ENCODE assay signal across 13 mouse cellular contexts in genomic region chr2:126551896-126552295, GRCm38 (mm10). TPM values are rescaled to one million over a fixed set of nuclear protein-coding genes. Genes with fewer than 3 reads are reported as not detected.
A peak's percentile ranks its signal among the peaks of the same experiment; 100 is the strongest.
DNase-seq lines count a peak whose midpoint lies in the region; ATAC-seq and TF ChIP-seq lines count a peak whose summit lies in the region.
"Had no signal": no experiment of that assay in that cellular context is flagged by ENCODE, and none has a peak within 500 bp of the region (broad histone marks: within the 10 kb centered on the region; RNA-seq: fewer than 3 reads in every experiment).

No protein-coding gene starts in this region.

- no peaks in the 10 kb centered on the region for H3K9me3 ChIP-seq in forebrain, embryonic 13.5 days (replicated peaks)
- no peaks in the 10 kb centered on the region for H3K9me3 ChIP-seq in forebrain, embryonic 16.5 days (ENCODE audit: control insufficient read depth, low read length)
- H3K9me3 ChIP-seq in liver, embryonic 13.5 days (replicated peaks) = no peaks in the 10 kb centered on the region
- no peaks in the 10 kb centered on the region for H3K9me3 ChIP-seq in hindbrain, postnatal 0 days (ENCODE audit: low read length)
- no peaks in the 10 kb centered on the region for H3K9me3 ChIP-seq in midbrain, postnatal 0 days (ENCODE audit: low read length)
- H3K9me3 ChIP-seq: limb, embryonic 13.5 days had no signal

- no peak for TF ChIP-seq CTCF in hindbrain, postnatal 0 days (IDR thresholded peaks at IDR 0.05; ENCODE audit: low read depth)
- TF ChIP-seq CTCF in midbrain, postnatal 0 days (IDR thresholded peaks at IDR 0.05) = no peak

- no peak for ATAC-seq in forebrain, embryonic 13.5 days
- ATAC-seq in forebrain, embryonic 16.5 days = no peak
- no peak for ATAC-seq in liver, embryonic 13.5 days (ENCODE audit: low read depth)
- ATAC-seq in hindbrain, postnatal 0 days = no peak
- ATAC-seq in midbrain, postnatal 0 days (ENCODE audit: low FRiP score) = no peak
- no peak for ATAC-seq in frontal cortex, adult (ENCODE audit: low TSS enrichment)

- H3K4me2 ChIP-seq in forebrain, embryonic 13.5 days = peak overlapping the region; percentile 99; the same call in 1 of the 2 replicates
- no peak overlapping the region for H3K4me2 ChIP-seq in forebrain, embryonic 16.5 days (ENCODE audit: low read length)
- no peak overlapping the region for H3K4me2 ChIP-seq in liver, embryonic 13.5 days
- H3K4me2 ChIP-seq in hindbrain, postnatal 0 days (ENCODE audit: low read depth, low read length) = peak overlapping the region; percentile 97; the same call in 1 of the 2 replicates
- peak overlapping the region; percentile 95 for H3K4me2 ChIP-seq in midbrain, postnatal 0 days (ENCODE audit: low read depth, low read length, poor library complexity, severe bottlenecking)

- no peak overlapping the region for H3K27ac ChIP-seq in forebrain, embryonic 13.5 days
- H3K27ac ChIP-seq in forebrain, embryonic 16.5 days (ENCODE audit: low read length) = no peak overlapping the region
- peak overlapping the region; percentile 23; the same call in 1 of the 2 replicates for H3K27ac ChIP-seq in liver, embryonic 13.5 days
- no peak overlapping the region for H3K27ac ChIP-seq in hindbrain, postnatal 0 days
- no peak overlapping the region for H3K27ac ChIP-seq in midbrain, postnatal 0 days (ENCODE audit: low read depth, low read length)
- H3K27ac ChIP-seq: limb, embryonic 13.5 days had no signal

- peaks cover 49% of the 10 kb centered on the region for H3K27me3 ChIP-seq in forebrain, embryonic 13.5 days
- H3K27me3 ChIP-seq in forebrain, embryonic 16.5 days (replicated peaks; ENCODE audit: control insufficient read depth, insufficient read depth, low read length) = peaks cover 29% of the 10 kb centered on the region
- H3K27me3 ChIP-seq in liver, embryonic 13.5 days = peaks cover 54% of the 10 kb centered on the region
- peaks cover 10% of the 10 kb centered on the region for H3K27me3 ChIP-seq in hindbrain, postnatal 0 days (ENCODE audit: insufficient read depth, low read length)
- peaks cover 3% of the 10 kb centered on the region; the same call in 1 of the 2 replicates for H3K27me3 ChIP-seq in midbrain, postnatal 0 days (ENCODE audit: insufficient read depth, low read length)

- WGBS in forebrain, embryonic 13.5 days = 23% methylated on average over 5 of the region's 5 CpGs
- 17% methylated on average over 5 of the region's 5 CpGs for WGBS in forebrain, embryonic 16.5 days
- 4% methylated on average over 5 of the region's 5 CpGs for WGBS in liver, embryonic 13.5 days (ENCODE audit: insufficient replicate concordance)
- WGBS in hindbrain, postnatal 0 days = 26% methylated on average over 5 of the region's 5 CpGs
- 24% methylated on average over 5 of the region's 5 CpGs for WGBS in midbrain, postnatal 0 days

- no peak overlapping the region for H3K9ac ChIP-seq in forebrain, embryonic 13.5 days
- no peak overlapping the region for H3K9ac ChIP-seq in forebrain, embryonic 16.5 days (replicated peaks; ENCODE audit: low read depth, low read length)
- no peak overlapping the region for H3K9ac ChIP-seq in liver, embryonic 13.5 days
- H3K9ac ChIP-seq in hindbrain, postnatal 0 days (replicated peaks; ENCODE audit: low read length) = no peak overlapping the region
- H3K9ac ChIP-seq in midbrain, postnatal 0 days (replicated peaks; ENCODE audit: low read length, poor library complexity, severe bottlenecking) = no peak overlapping the region
- H3K9ac ChIP-seq: limb, embryonic 13.5 days had no signal

- peaks cover 12% of the 10 kb centered on the region; the same call in 1 of the 2 replicates for H3K4me1 ChIP-seq in forebrain, embryonic 13.5 days
- peaks cover 13% of the 10 kb centered on the region for H3K4me1 ChIP-seq in forebrain, embryonic 16.5 days (replicated peaks; ENCODE audit: control insufficient read depth, insufficient read depth, low read length)
- peaks cover 19% of the 10 kb centered on the region for H3K4me1 ChIP-seq in liver, embryonic 13.5 days (replicated peaks)
- peaks cover 6% of the 10 kb centered on the region; the same call in 1 of the 2 replicates for H3K4me1 ChIP-seq in hindbrain, postnatal 0 days (ENCODE audit: insufficient read depth, low read length)
- H3K4me1 ChIP-seq in midbrain, postnatal 0 days (ENCODE audit: insufficient read depth, low read length) = no peaks in the 10 kb centered on the region; the same call in 1 of the 2 replicates

- no peak for DNase-seq in liver, embryonic 13.5 days
- DNase-seq in liver = no peak
- DNase-seq in hindbrain, postnatal 0 days (ENCODE audit: low spot score) = no peak
- DNase-seq in midbrain, postnatal 0 days (ENCODE audit: low spot score) = no peak
- no peak for DNase-seq in urinary bladder, postnatal 14 days (ENCODE audit: low spot score)
- DNase-seq: adrenal gland, adult 2 months; spleen, adult 18-20 months; thymus, adult 2 months had no signal

- no peak overlapping the region for H3K4me3 ChIP-seq in forebrain, embryonic 13.5 days
- H3K4me3 ChIP-seq in forebrain, embryonic 16.5 days (replicated peaks; ENCODE audit: low read length) = no peak overlapping the region
- H3K4me3 ChIP-seq in liver, embryonic 13.5 days (replicated peaks) = no peak overlapping the region
- peak overlapping the region; percentile 54; the same call in 1 of the 2 replicates for H3K4me3 ChIP-seq in hindbrain, postnatal 0 days (ENCODE audit: low read length)
- peak overlapping the region; percentile 64; the same call in 1 of the 2 replicates for H3K4me3 ChIP-seq in midbrain, postnatal 0 days (ENCODE audit: low read depth, low read length)

- no peaks in the 10 kb centered on the region for H3K36me3 ChIP-seq in forebrain, embryonic 13.5 days (ENCODE audit: poor library complexity, severe bottlenecking)
- no peaks in the 10 kb centered on the region for H3K36me3 ChIP-seq in forebrain, embryonic 16.5 days (ENCODE audit: control insufficient read depth, insufficient read depth)
- no peaks in the 10 kb centered on the region for H3K36me3 ChIP-seq in liver, embryonic 13.5 days
- no peaks in the 10 kb centered on the region for H3K36me3 ChIP-seq in hindbrain, postnatal 0 days (ENCODE audit: insufficient read depth, low read length)
- no peaks in the 10 kb centered on the region for H3K36me3 ChIP-seq in midbrain, postnatal 0 days (ENCODE audit: insufficient read depth, low read length)
- H3K36me3 ChIP-seq: limb, embryonic 13.5 days had no signal

RNA-seq across cellular contexts. Expression of gene Slc27a2, which starts 0.3 kb away (rescaled TPM):
- polyA plus RNA-seq in forebrain, embryonic 13.5 days (2015; fragmentation: Nextera tagmentation; extraction: Ambion mirVana) = 2.8 and 4.0 TPM in 2 replicates
- polyA plus RNA-seq in forebrain, embryonic 16.5 days (2015; fragmentation: Nextera tagmentation; extraction: Ambion mirVana) = 4.1 and 6.9 TPM in 2 replicates
- polyA plus RNA-seq in liver, embryonic 13.5 days (2015; fragmentation: Nextera tagmentation; extraction: Ambion mirVana) = 63.7 and 72.8 TPM in 2 replicates
- 6.4 and 9.8 TPM in 2 replicates for total RNA-seq in hindbrain, postnatal 0 days (2014; rRNA removed)
- 7.9 and 8.2 TPM in 2 replicates for polyA plus RNA-seq in hindbrain, postnatal 0 days (2015; fragmentation: Nextera tagmentation; extraction: Ambion mirVana)
- total RNA-seq in midbrain, postnatal 0 days (2014; rRNA removed) = 10.7 and 13.6 TPM in 2 replicates
- 10.7 and 10.9 TPM in 2 replicates for polyA plus RNA-seq in midbrain, postnatal 0 days (2015; fragmentation: Nextera tagmentation; extraction: Ambion mirVana)
- polyA plus RNA-seq: C2C12 had no signal

RNA-seq across cellular contexts. Expression of gene Atp8b4, which starts 51.4 kb away (rescaled TPM):
- polyA plus RNA-seq in forebrain, embryonic 13.5 days (2015; fragmentation: Nextera tagmentation; extraction: Ambion mirVana) = 0.09 TPM in 1 of 2 replicates, not detected in the other
- 0.07 TPM in 1 of 2 replicates, not detected in the other for polyA plus RNA-seq in forebrain, embryonic 16.5 days (2015; fragmentation: Nextera tagmentation; extraction: Ambion mirVana)
- polyA plus RNA-seq in liver, embryonic 13.5 days (2015; fragmentation: Nextera tagmentation; extraction: Ambion mirVana) = 4.1 and 4.6 TPM in 2 replicates
- 0.10 and 0.18 TPM in 2 replicates for total RNA-seq in hindbrain, postnatal 0 days (2014; rRNA removed)
- 0.05 TPM in 1 of 2 replicates, not detected in the other for polyA plus RNA-seq in hindbrain, postnatal 0 days (2015; fragmentation: Nextera tagmentation; extraction: Ambion mirVana)
- total RNA-seq in midbrain, postnatal 0 days (2014; rRNA removed) = 0.14 and 0.22 TPM in 2 replicates
- polyA plus RNA-seq in midbrain, postnatal 0 days (2015; fragmentation: Nextera tagmentation; extraction: Ambion mirVana) = not detected in 2 replicates

Comparison
In these comparisons a context has a peak if more than half of its experiments do, and no peak if none do; other contexts are left out.
1. H3K4me2 ChIP-seq: peak in forebrain, embryonic 13.5 days (single experiment), hindbrain, postnatal 0 days (single experiment) and midbrain, postnatal 0 days (single experiment); none in forebrain, embryonic 16.5 days (single experiment) and liver, embryonic 13.5 days (single experiment).
2. H3K4me3 ChIP-seq: peak in hindbrain, postnatal 0 days (single experiment) and midbrain, postnatal 0 days (single experiment); none in forebrain, embryonic 13.5 days (single experiment), forebrain, embryonic 16.5 days (single experiment) and liver, embryonic 13.5 days (single experiment).